7 mouse cellular contexts compared by ENCODE assay signal in genomic region chr3:94785958-94786357, GRCm38 (mm10). TPM values are rescaled to one million over a fixed set of nuclear protein-coding genes. Genes with fewer than 3 reads are reported as not detected.
DNase-seq lines count a peak whose midpoint lies in the region; ATAC-seq and TF ChIP-seq lines count a peak whose summit lies in the region.

No protein-coding gene starts in this region.

- H3K27ac ChIP-seq in embryonic fibroblast, embryonic 13.5 days (ENCODE audit: insufficient read depth, low read length) = no peak overlapping the region
- H3K27ac ChIP-seq in limb, embryonic 12.5 days = no peak overlapping the region
- no peak overlapping the region for H3K27ac ChIP-seq in olfactory bulb, adult 2 months (ENCODE audit: insufficient read depth, low read depth, low read length)

- H3K27me3 ChIP-seq in megakaryocyte, embryonic 14.5 days (replicated peaks) = peaks cover 60% of the 10 kb centered on the region
- peaks cover 10% of the 10 kb centered on the region; the same call in 1 of the 2 replicates for H3K27me3 ChIP-seq in limb, embryonic 12.5 days

- peaks cover 6% of the 10 kb centered on the region for H3K9me3 ChIP-seq in megakaryocyte, embryonic 14.5 days
- H3K9me3 ChIP-seq in limb, embryonic 12.5 days = 0 out of 2 replicates have a peak, but pooled peaks cover 2% of the 10 kb centered on the region

- no peak for DNase-seq in embryo, embryonic 10 days (ENCODE audit: low spot score)
- DNase-seq in adipocyte (ENCODE audit: low spot score) = no peak

- TF ChIP-seq CTCF in embryonic fibroblast, embryonic 13.5 days (IDR thresholded peaks at IDR 0.05; ENCODE audit: borderline replicate concordance, insufficient read depth, low read length) = no peak
- TF ChIP-seq CTCF in olfactory bulb, adult 2 months (IDR thresholded peaks at IDR 0.05; ENCODE audit: insufficient read depth, low read depth, low read length) = no peak

- H3K4me3 ChIP-seq in megakaryocyte, embryonic 14.5 days (replicated peaks) = peak overlapping the region; percentile 89
- peak overlapping the region; percentile 62 for H3K4me3 ChIP-seq in embryonic fibroblast, embryonic 13.5 days (ENCODE audit: insufficient read depth, low read length)
- peak overlapping the region; percentile 52 for H3K4me3 ChIP-seq in limb, embryonic 12.5 days (replicated peaks)
- H3K4me3 ChIP-seq in olfactory bulb, adult 2 months (ENCODE audit: insufficient read depth, low read depth, low read length) = peak overlapping the region; percentile 58

- peak overlapping the region; percentile 92 for H3K4me2 ChIP-seq in limb, embryonic 12.5 days

- under 1% methylated on average over 14 of the region's 14 CpGs for WGBS in limb, embryonic 12.5 days
- 8% methylated on average over 14 of the region's 14 CpGs for WGBS in olfactory bulb, adult 2 months

- no peak for TF ChIP-seq POLR2A in embryonic fibroblast, embryonic 13.5 days (IDR thresholded peaks at IDR 0.05; ENCODE audit: low read depth, low read length)
- TF ChIP-seq POLR2A in olfactory bulb, adult 2 months (IDR thresholded peaks at IDR 0.05; ENCODE audit: insufficient read depth, low read depth, low read length) = no peak

- H3K4me1 ChIP-seq in megakaryocyte, embryonic 14.5 days = peaks cover 12% of the 10 kb centered on the region
- peaks cover 6% of the 10 kb centered on the region for H3K4me1 ChIP-seq in embryonic fibroblast, embryonic 13.5 days (ENCODE audit: control insufficient read depth, insufficient read depth, low read length)
- peaks cover 8% of the 10 kb centered on the region; the same call in 1 of the 2 replicates for H3K4me1 ChIP-seq in limb, embryonic 12.5 days (replicated peaks)
- peaks cover 12% of the 10 kb centered on the region for H3K4me1 ChIP-seq in olfactory bulb, adult 2 months (ENCODE audit: control insufficient read depth, insufficient read depth, low read length)

- H3K36me3 ChIP-seq in megakaryocyte, embryonic 14.5 days (replicated peaks; ENCODE audit: low read length) = no peaks in the 10 kb centered on the region
- no peaks in the 10 kb centered on the region for H3K36me3 ChIP-seq in limb, embryonic 12.5 days

- no peak overlapping the region; the same call in 1 of the 2 replicates for H3K9ac ChIP-seq in limb, embryonic 12.5 days (replicated peaks)

- ATAC-seq in megakaryocyte, adult 5-6 weeks (ENCODE audit: poor library complexity, severe bottlenecking) = no peak
- ATAC-seq in limb, embryonic 12.5 days (ENCODE audit: insufficient number of reproducible peaks, insufficient read depth, low FRiP score, low TSS enrichment, low read depth) = peak; percentile 67

RNA-seq across cellular contexts. Expression of gene Cgn, which starts 0.3 kb away (rescaled TPM):
- polyA plus RNA-seq in megakaryocyte, embryonic 14.5 days (2012; ENCODE audit: insufficient read depth, low replicate concordance) = 0.20 TPM in 1 of 2 replicates, not detected in the other
- total RNA-seq in megakaryocyte, adult 5-6 weeks (2015) = not detected in 2 replicates
- total RNA-seq in megakaryocyte, adult 5-6 weeks (2017) = not detected in 2 replicates
- polyA plus RNA-seq in embryonic fibroblast, embryonic 13.5 days (2011; ENCODE audit: insufficient read length, low read depth, missing spikeins) = 0.17 TPM in 1 of 2 replicates, not detected in the other
- polyA plus RNA-seq in limb, embryonic 12.5 days (2016; fragmentation: Nextera tagmentation; extraction: Ambion mirVana) = 6.2 and 6.8 TPM in 2 replicates
- not detected in 2 replicates for polyA plus RNA-seq in olfactory bulb, adult 2 months (2012; ENCODE audit: insufficient read depth, insufficient read length, low replicate concordance, missing spikeins)

RNA-seq across cellular contexts. Expression of gene Pogz, which starts 51.4 kb away (rescaled TPM):
- polyA plus RNA-seq in megakaryocyte, embryonic 14.5 days (2012; ENCODE audit: insufficient read depth, low replicate concordance) = 18.3 and 29.1 TPM in 2 replicates
- 28.8 and 41.8 TPM in 2 replicates for total RNA-seq in megakaryocyte, adult 5-6 weeks (2015)
- 12.1 and 14.4 TPM in 2 replicates for total RNA-seq in megakaryocyte, adult 5-6 weeks (2017)
- polyA plus RNA-seq in embryonic fibroblast, embryonic 13.5 days (2011; ENCODE audit: insufficient read length, low read depth, missing spikeins) = 34.7 and 41.6 TPM in 2 replicates
- 21.0 and 23.0 TPM in 2 replicates for polyA plus RNA-seq in limb, embryonic 12.5 days (2016; fragmentation: Nextera tagmentation; extraction: Ambion mirVana)
- not detected in 2 replicates for polyA plus RNA-seq in olfactory bulb, adult 2 months (2012; ENCODE audit: insufficient read depth, insufficient read length, low replicate concordance, missing spikeins)
